In genomic region chr17:31039626-31040025, GRCm38 (mm10) we compare ENCODE assay signal across 8 mouse cellular contexts. TPM values are rescaled to one million over a fixed set of nuclear protein-coding genes. Genes with fewer than 3 reads are reported as not detected.
DNase-seq lines count a peak whose midpoint lies in the region; ATAC-seq and TF ChIP-seq lines count a peak whose summit lies in the region.

No protein-coding gene starts in this region.

- H3K4me1 ChIP-seq in CH12.LX (ENCODE audit: control insufficient read depth in 1 of 2, insufficient read depth in 2 of 2), result peaks cover 24 to 72% of the 10 kb centered on the region in 2 experiments
- H3K4me1 ChIP-seq in liver, embryonic 13.5 days (replicated peaks), result peaks cover 46% of the 10 kb centered on the region

- no peak overlapping the region for H3K9ac ChIP-seq in CH12.LX (ENCODE audit: insufficient read depth, low read depth)
- H3K9ac ChIP-seq in liver, embryonic 13.5 days, result no peak overlapping the region

- TF ChIP-seq RAD21 in CH12.LX (IDR thresholded peaks at IDR 0.05; ENCODE audit: low read depth, low read length), result no peak; the same call in none of the 2 replicates

- H3K36me3 ChIP-seq in CH12.LX (replicated peaks in 1 of 2; ENCODE audit: control insufficient read depth in 1 of 2, insufficient read depth in 1 of 2, low read length in 1 of 2), result no peaks in the 10 kb centered on the region
- H3K36me3 ChIP-seq in liver, embryonic 13.5 days, result no peaks in the 10 kb centered on the region

- no peaks in the 10 kb centered on the region for H3K79me2 ChIP-seq in CH12.LX (replicated peaks; ENCODE audit: control insufficient read depth, extremely low read depth, insufficient read depth, poor library complexity, severe bottlenecking)

- peak; percentile 74 for TF ChIP-seq EP300 in CH12.LX (IDR thresholded peaks at IDR 0.05; ENCODE audit: low read length)

- H3K27ac ChIP-seq in CH12.LX (ENCODE audit: insufficient read depth, low read depth), result no peak overlapping the region
- no peak overlapping the region for H3K27ac ChIP-seq in liver, embryonic 13.5 days

- peak; percentile 34; the same call in 1 of the 2 replicates for ATAC-seq in liver, embryonic 13.5 days (ENCODE audit: low read depth)

- 25% methylated on average over 7 of the region's 7 CpGs for WGBS in liver, embryonic 13.5 days (ENCODE audit: insufficient replicate concordance)

- peaks cover 13% of the 10 kb centered on the region for H3K27me3 ChIP-seq in CH12.LX (replicated peaks)
- no peaks in the 10 kb centered on the region for H3K27me3 ChIP-seq in liver, embryonic 13.5 days

- no peak for TF ChIP-seq CTCF in CH12.LX (conservative IDR thresholded peaks at IDR 0.05 in 1 of 2, IDR thresholded peaks at IDR 0.05 in 1 of 2; ENCODE audit: low read depth in 2 of 2, low read length in 2 of 2)

- DNase-seq in heart, adult 11 months, result peak; percentile 95
- no peak for DNase-seq in heart, postnatal 4 days
- peak; percentile 81 for DNase-seq in CH12.LX (ENCODE audit: extremely low read depth)
- no peak for DNase-seq in liver, embryonic 13.5 days
- peak; percentile 66 to 81 for DNase-seq in natural killer cell, adult 2 months (ENCODE audit: low spot score in 2 of 2)
- DNase-seq in urinary bladder, postnatal 14 days (ENCODE audit: low spot score), result no peak
- DNase-seq in layer of hippocampus, postnatal 36 days, result no peak
- no peak for DNase-seq in right cerebral cortex, postnatal 4 days

- H3K4me3 ChIP-seq in CH12.LX (replicated peaks in 1 of 3; ENCODE audit: low read depth in 2 of 3, low read length in 2 of 3, poor library complexity in 1 of 3), result no peak overlapping the region
- H3K4me3 ChIP-seq in liver, embryonic 13.5 days (replicated peaks), result no peak overlapping the region

- peak overlapping the region; percentile 32 for H3K4me2 ChIP-seq in CH12.LX (ENCODE audit: insufficient read depth, low read depth, poor library complexity, severe bottlenecking)
- H3K4me2 ChIP-seq in liver, embryonic 13.5 days, result no peak overlapping the region

- H3K9me3 ChIP-seq in CH12.LX (replicated peaks; ENCODE audit: low read length), result no peaks in the 10 kb centered on the region
- no peaks in the 10 kb centered on the region for H3K9me3 ChIP-seq in liver, embryonic 13.5 days (replicated peaks)

- dilution Hi-C loops in CH12.LX (cut with MboI; ENCODE audit: extremely low pct_ligation_motif_present, extremely low pct_unique_long_range_greater_than_20kb, low sequenced_read_pairs), result no loop called here

- no peak for TF ChIP-seq POLR2A in CH12.LX (IDR thresholded peaks at IDR 0.05; ENCODE audit: low read depth, low read length)

- in situ Hi-C loops in CH12.LX (cut with MboI; ENCODE audit: low pct_ligation_motif_present, low pct_unique_long_range_greater_than_20kb, low sequenced_read_pairs), result no loop called here

TF ChIP-seq in CH12.LX, 34 proteins besides CTCF, POLR2A, EP300 and RAD21:
- TF ChIP-seq ZNF384 (IDR thresholded peaks at IDR 0.05; ENCODE audit: low read depth, low read length), result no peak
- peak; percentile 89 for TF ChIP-seq USF2 (conservative IDR thresholded peaks at IDR 0.05; ENCODE audit: low read depth, low read length)
- peak; percentile 81 for TF ChIP-seq MAZ (IDR thresholded peaks at IDR 0.05; ENCODE audit: low read depth, low read length)
- peak; percentile 87 for TF ChIP-seq MEF2A (IDR thresholded peaks at IDR 0.05; ENCODE audit: borderline replicate concordance, low read depth, low read length)
- TF ChIP-seq NELFE (IDR thresholded peaks at IDR 0.05; ENCODE audit: low read depth, low read length), result no peak
- TF ChIP-seq E2F4 (IDR thresholded peaks at IDR 0.05; ENCODE audit: insufficient replicate concordance, low read depth, low read length), result 0 out of 2 replicates have a peak, but pooled peaks have one; percentile 28
- peak; percentile 42; the same call in 1 of the 2 replicates for TF ChIP-seq JUND (conservative IDR thresholded peaks at IDR 0.05; ENCODE audit: low read depth, low read length)
- no peak for TF ChIP-seq GABPA (IDR thresholded peaks at IDR 0.05; ENCODE audit: insufficient replicate concordance, low read depth, low read length)
- TF ChIP-seq RCOR1 (conservative IDR thresholded peaks at IDR 0.05; ENCODE audit: low read depth, low read length), result peak; percentile 79
- peak; percentile 93 for TF ChIP-seq ETS1 (conservative IDR thresholded peaks at IDR 0.05; ENCODE audit: low read depth, low read length)
- TF ChIP-seq UBTF (IDR thresholded peaks at IDR 0.05; ENCODE audit: low read depth, low read length), result no peak
- peak; percentile 49; the same call in 1 of the 2 replicates for TF ChIP-seq ELF1 (IDR thresholded peaks at IDR 0.05; ENCODE audit: low read depth, low read length)
- peak; percentile 80 for TF ChIP-seq TCF12 (IDR thresholded peaks at IDR 0.05; ENCODE audit: low read depth, low read length)
- TF ChIP-seq MXI1 (IDR thresholded peaks at IDR 0.05; ENCODE audit: low read depth, low read length), result peak; percentile 75
- no peak for TF ChIP-seq CHD1 (IDR thresholded peaks at IDR 0.05; ENCODE audit: low read depth, low read length)
- TF ChIP-seq MAX (IDR thresholded peaks at IDR 0.05; ENCODE audit: low read length), result peak; percentile 96
- peak; percentile 75 for TF ChIP-seq MAFK (IDR thresholded peaks at IDR 0.05; ENCODE audit: insufficient replicate concordance, low read length)
- TF ChIP-seq ZC3H11A (IDR thresholded peaks at IDR 0.05; ENCODE audit: low read depth, low read length), result no peak
- TF ChIP-seq IRF4 (IDR thresholded peaks at IDR 0.05; ENCODE audit: low read depth, low read length), result peak; percentile 86
- 0 out of 2 replicates have a peak, but pooled peaks have one; percentile 31 for TF ChIP-seq KAT2A (IDR thresholded peaks at IDR 0.05; ENCODE audit: insufficient replicate concordance, low read length)
- peak; percentile 88 for TF ChIP-seq SIN3A (IDR thresholded peaks at IDR 0.05; ENCODE audit: low read length)
- no peak for TF ChIP-seq ZKSCAN1 (IDR thresholded peaks at IDR 0.05; ENCODE audit: borderline replicate concordance, low read depth, low read length)
- 0 out of 2 replicates have a peak, but pooled peaks have one; percentile 28 for TF ChIP-seq CHD2 (IDR thresholded peaks at IDR 0.05; ENCODE audit: low read length)
- 0 out of 2 replicates have a peak, but pooled peaks have one; percentile 9 for TF ChIP-seq HCFC1 (IDR thresholded peaks at IDR 0.05; ENCODE audit: low read depth, low read length)
- TF ChIP-seq NRF1 (IDR thresholded peaks at IDR 0.05; ENCODE audit: low read depth, low read length), result no peak
- TF ChIP-seq MYC (IDR thresholded peaks at IDR 0.05; ENCODE audit: low read depth, low read length), result peak; percentile 75; the same call in 1 of the 2 replicates
- peak; percentile 89 for TF ChIP-seq USF1 (IDR thresholded peaks at IDR 0.05; ENCODE audit: low read depth, low read length)
- TF ChIP-seq SMC3 (IDR thresholded peaks at IDR 0.05; ENCODE audit: low read depth, low read length), result no peak; the same call in 1 of the 2 replicates
- peak; percentile 99 for TF ChIP-seq BHLHE40 (IDR thresholded peaks at IDR 0.05; ENCODE audit: low read depth, low read length)

RNA-seq across cellular contexts. Expression of gene Abcg1, which starts 17.8 kb away (rescaled TPM):
- total RNA-seq in heart, postnatal 4 days (2021), result 1 to 10 TPM; 5.3 to 7.8 TPM
- 4.6 and 5.2 TPM in 2 replicates for total RNA-seq in CH12.LX (2012; rRNA removed)
- total RNA-seq in CH12.LX (2014; rRNA removed), result 1.9 and 2.2 TPM in 2 replicates
- polyA plus RNA-seq in CH12.LX (2012; ENCODE audit: insufficient read length, low read depth), result 1.7 and 2.2 TPM in 2 replicates
- 6.1 and 6.2 TPM in 2 replicates for polyA plus RNA-seq in liver, embryonic 13.5 days (2015; fragmentation: Nextera tagmentation; extraction: Ambion mirVana)
- total RNA-seq in layer of hippocampus, postnatal 36 days (2021), result 10 to 100 TPM; 69.6 to 73.1 TPM

Comparison
In these comparisons a context has a peak if more than half of its experiments do, and no peak if none do; other contexts are left out.
1. DNase-seq: peak in heart, adult 11 months (single experiment), CH12.LX (single experiment) and natural killer cell, adult 2 months (2 of 2); none in heart, postnatal 4 days (single experiment), liver, embryonic 13.5 days (single experiment), urinary bladder, postnatal 14 days (single experiment), layer of hippocampus, postnatal 36 days (0 of 2) and right cerebral cortex, postnatal 4 days (single experiment).
2. RNA of gene Abcg1, which starts 17.8 kb away (total RNA-seq): 69.6 to 73.1 TPM in layer of hippocampus, postnatal 36 days; 5.3 to 7.8 TPM in heart, postnatal 4 days and 1.9 to 5.2 TPM in CH12.LX; every median in the first group is over 4 times any median in the second.